Mouse (Mus musculus): ENCODE results near the gene Pigh. TPM values are rescaled to one million over a fixed set of nuclear protein-coding genes. Genes with fewer than 3 reads are reported as not detected.

Gene Pigh
- polyA plus RNA-seq, 1 experiment from 2014 or later: 14.8 TPM

DNA sequence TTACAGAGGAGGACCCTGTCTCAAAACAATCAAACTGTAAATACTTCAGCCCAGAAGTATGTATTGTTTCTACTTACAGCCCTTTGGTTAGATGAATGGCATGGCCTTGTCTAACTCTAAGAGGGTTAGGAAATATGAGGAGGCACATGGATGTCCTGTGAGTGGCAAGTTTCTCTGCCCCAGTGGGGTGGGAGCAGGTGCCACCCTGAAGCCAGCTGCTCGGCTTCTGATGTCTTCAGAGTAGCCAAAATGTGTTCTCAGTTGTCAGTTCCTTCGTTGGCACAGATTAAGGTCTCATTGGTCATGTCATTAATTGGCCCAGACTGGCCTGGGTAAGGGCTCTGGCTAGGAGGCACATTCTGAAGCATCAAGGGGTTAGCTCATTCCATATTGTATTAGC is 39.6 kb downstream of the Pigh start:
- no peak for TF ChIP-seq EP300 (IDR thresholded peaks at IDR 0.05)
- H3K36me3 ChIP-seq (ENCODE audit: insufficient read depth, low read length): peaks cover 8% of the 10 kb centered on the region; the same call in 1 of the 2 replicates
- H3K4me1 ChIP-seq (ENCODE audit: insufficient read depth, low read depth, low read length): 0 out of 2 replicates have a peak, but pooled peaks cover 3% of the 10 kb centered on the region
- WGBS: 78% methylated on average over 2 of the region's 2 CpGs
- peak overlapping the region; percentile 43 for H3K27ac ChIP-seq (ENCODE audit: low read length)
- ATAC-seq (no peak), DNase-seq (ENCODE audit: low spot score) (no peak)
- H3K4me3 ChIP-seq (ENCODE audit: low read depth, low read length): no peak overlapping the region
- no peaks in the 10 kb centered on the region for H3K27me3 ChIP-seq (replicated peaks; ENCODE audit: insufficient read depth, low read length)
- H3K9ac ChIP-seq (replicated peaks; ENCODE audit: low read depth): no peak overlapping the region
- H3K9me3 ChIP-seq (ENCODE audit: low read length): no peaks in the 10 kb centered on the region
- no peak overlapping the region for H3K4me2 ChIP-seq (replicated peaks; ENCODE audit: low read depth, low read length)

GRCm38 (mm10) chr12:79048898-79049297 is 40.6 kb downstream of the Pigh start:
- H3K27ac ChIP-seq (ENCODE audit: low read length): no peak overlapping the region
- no peaks in the 10 kb centered on the region for H3K27me3 ChIP-seq (replicated peaks; ENCODE audit: insufficient read depth, low read length)
- DNase-seq (ENCODE audit: low spot score) (no peak), ATAC-seq (no peak)
- 0 out of 2 replicates have a peak, but pooled peaks cover 3% of the 10 kb centered on the region for H3K4me1 ChIP-seq (ENCODE audit: insufficient read depth, low read depth, low read length)
- TF ChIP-seq CTCF (IDR thresholded peaks at IDR 0.05) (no peak), EP300 (IDR thresholded peaks at IDR 0.05) (no peak)
- H3K9me3 ChIP-seq (ENCODE audit: low read length): no peaks in the 10 kb centered on the region
- no peak overlapping the region for H3K9ac ChIP-seq (replicated peaks; ENCODE audit: low read depth)
- H3K4me3 ChIP-seq (ENCODE audit: low read depth, low read length): no peak overlapping the region
- H3K36me3 ChIP-seq (ENCODE audit: insufficient read depth, low read length): 0 out of 2 replicates have a peak, but pooled peaks cover 3% of the 10 kb centered on the region
- 94% methylated on average over 1 of the region's 1 CpGs for WGBS
- no peak overlapping the region for H3K4me2 ChIP-seq (replicated peaks; ENCODE audit: low read depth, low read length)

- H3K27ac ChIP-seq (ENCODE audit: low read length): no peak overlapping the region
- H3K9me3 ChIP-seq (ENCODE audit: low read length): no peaks in the 10 kb centered on the region
- H3K4me2 ChIP-seq (replicated peaks; ENCODE audit: low read depth, low read length): no peak overlapping the region
- TF ChIP-seq EP300 (IDR thresholded peaks at IDR 0.05): no peak
- TF ChIP-seq CTCF (IDR thresholded peaks at IDR 0.05): no peak
- H3K4me1 ChIP-seq (ENCODE audit: insufficient read depth, low read depth, low read length): 0 out of 2 replicates have a peak, but pooled peaks cover 3% of the 10 kb centered on the region
- H3K9ac ChIP-seq (replicated peaks; ENCODE audit: low read depth): no peak overlapping the region
- 0 out of 2 replicates have a peak, but pooled peaks cover 5% of the 10 kb centered on the region for H3K36me3 ChIP-seq (ENCODE audit: insufficient read depth, low read length)
- DNase-seq (ENCODE audit: low spot score) (no peak), ATAC-seq (no peak)
- WGBS: 88% methylated on average over 7 of the region's 7 CpGs
- H3K27me3 ChIP-seq (replicated peaks; ENCODE audit: insufficient read depth, low read length): no peaks in the 10 kb centered on the region
- H3K4me3 ChIP-seq (ENCODE audit: low read depth, low read length): no peak overlapping the region
These were observed 42.2 kb downstream of the Pigh start for GRCm38 (mm10) chr12:79047203-79047602.

DNA sequence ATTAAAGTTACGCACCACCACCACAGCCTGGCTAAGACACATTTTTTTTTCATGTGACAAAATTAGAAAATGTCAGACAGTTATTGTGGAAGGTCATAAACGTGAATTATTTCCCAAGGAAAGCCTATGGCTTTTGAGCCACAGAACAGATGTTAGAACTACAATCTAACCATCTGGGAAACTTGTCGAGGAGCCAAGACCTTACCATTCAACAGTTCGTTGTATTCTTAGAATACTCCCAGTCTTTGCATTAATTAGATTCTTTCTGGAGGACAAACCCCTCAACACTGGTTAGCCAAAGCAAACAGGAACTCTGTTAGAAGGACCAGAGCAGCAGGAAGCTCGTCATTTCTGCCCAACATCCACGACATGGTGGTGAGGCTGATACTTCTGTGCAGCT is 43.3 kb downstream of the Pigh start:
- no peak overlapping the region for H3K27ac ChIP-seq (ENCODE audit: low read length)
- no peak for ATAC-seq
- 0 out of 2 replicates have a peak, but pooled peaks cover 5% of the 10 kb centered on the region for H3K36me3 ChIP-seq (ENCODE audit: insufficient read depth, low read length)
- no peak overlapping the region for H3K9ac ChIP-seq (replicated peaks; ENCODE audit: low read depth)
- TF ChIP-seq EP300 (IDR thresholded peaks at IDR 0.05): no peak
- no peak for TF ChIP-seq CTCF (IDR thresholded peaks at IDR 0.05)
- DNase-seq (ENCODE audit: low spot score): no peak
- no peak overlapping the region for H3K4me2 ChIP-seq (replicated peaks; ENCODE audit: low read depth, low read length)
- no peaks in the 10 kb centered on the region for H3K9me3 ChIP-seq (ENCODE audit: low read length)
- H3K4me3 ChIP-seq (ENCODE audit: low read depth, low read length): no peak overlapping the region
- WGBS: 59% methylated on average over 6 of the region's 6 CpGs
- H3K27me3 ChIP-seq (replicated peaks; ENCODE audit: insufficient read depth, low read length): no peaks in the 10 kb centered on the region
- H3K4me1 ChIP-seq (ENCODE audit: insufficient read depth, low read depth, low read length): 0 out of 2 replicates have a peak, but pooled peaks cover 3% of the 10 kb centered on the region

- TF ChIP-seq CTCF (IDR thresholded peaks at IDR 0.05) (no peak), EP300 (IDR thresholded peaks at IDR 0.05) (no peak)
- ATAC-seq (peak; percentile 65), DNase-seq (ENCODE audit: low spot score) (peak; percentile 72)
- 0 out of 2 replicates have a peak, but pooled peaks cover 4% of the 10 kb centered on the region for H3K36me3 ChIP-seq (ENCODE audit: insufficient read depth, low read length)
- no peaks in the 10 kb centered on the region for H3K9me3 ChIP-seq (ENCODE audit: low read length)
- H3K4me2 ChIP-seq (replicated peaks; ENCODE audit: low read depth, low read length): no peak overlapping the region
- no peak overlapping the region for H3K9ac ChIP-seq (replicated peaks; ENCODE audit: low read depth)
- no peak overlapping the region for H3K27ac ChIP-seq (ENCODE audit: low read length)
- no peaks in the 10 kb centered on the region for H3K27me3 ChIP-seq (replicated peaks; ENCODE audit: insufficient read depth, low read length)
- 63% methylated on average over 8 of the region's 8 CpGs for WGBS
- H3K4me3 ChIP-seq (ENCODE audit: low read depth, low read length): no peak overlapping the region
- H3K4me1 ChIP-seq (ENCODE audit: insufficient read depth, low read depth, low read length): no peaks in the 10 kb centered on the region
These were observed 44.8 kb downstream of the Pigh start for GRCm38 (mm10) chr12:79044668-79045067.

DNA sequence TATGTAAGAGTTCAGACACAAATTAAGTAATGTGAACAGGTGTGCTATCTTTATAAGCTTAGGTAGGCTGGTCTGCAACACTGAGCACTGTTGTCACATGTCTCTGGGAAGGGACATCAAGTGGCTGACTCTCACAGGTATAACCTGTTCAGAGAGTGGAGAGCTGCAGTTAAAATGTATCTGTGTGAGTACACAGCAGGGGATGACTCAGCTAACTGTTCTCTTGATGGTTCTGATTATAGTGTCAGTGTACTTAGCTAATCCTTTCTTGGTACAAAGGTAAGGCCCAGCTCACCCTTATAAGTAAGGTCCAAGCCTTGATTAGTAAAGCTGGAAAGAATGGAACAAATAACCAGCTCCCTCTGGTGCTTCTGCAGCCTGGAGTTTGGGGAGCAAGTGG is 48.0 kb downstream of the Pigh start:
- Histone ChIP-seq H3K9me3 (ENCODE audit: low read length) (no peaks in the 10 kb centered on the region), H3K9ac (replicated peaks; ENCODE audit: low read depth) (no peak overlapping the region), H3K27me3 (replicated peaks; ENCODE audit: insufficient read depth, low read length) (no peaks in the 10 kb centered on the region), H3K4me3 (ENCODE audit: low read depth, low read length) (no peak overlapping the region), H3K4me2 (replicated peaks; ENCODE audit: low read depth, low read length) (no peak overlapping the region), H3K36me3 (ENCODE audit: insufficient read depth, low read length) (0 out of 2 replicates have a peak, but pooled peaks cover 4% of the 10 kb centered on the region), H3K27ac (ENCODE audit: low read length) (no peak overlapping the region), H3K4me1 (ENCODE audit: insufficient read depth, low read depth, low read length) (no peaks in the 10 kb centered on the region)
- peak; percentile 54; the same call in 1 of the 2 replicates for ATAC-seq
- peak; percentile 46 for DNase-seq (ENCODE audit: low spot score)
- TF ChIP-seq CTCF (IDR thresholded peaks at IDR 0.05) (no peak), EP300 (IDR thresholded peaks at IDR 0.05) (no peak)

Measured in lung, postnatal 0 days (tissue).